Mouse (Mus musculus): ENCODE data around the gene Slc1a1.

GRCm38 (mm10) chr19:28835500-28835864 is 633 bp downstream of the Slc1a1 start:
- TF ChIP-seq POLR2A (IDR thresholded peaks at IDR 0.05; ENCODE audit: insufficient read depth, low read depth, low read length) (no peak), CTCF (IDR thresholded peaks at IDR 0.05) (no peak)
